Mouse (Mus musculus) ovary, adult 2 months (tissue): ENCODE data around the gene Tmem95. TPM values are rescaled to one million over a fixed set of nuclear protein-coding genes. Genes with fewer than 3 reads are reported as not detected.

ENCODE experiments used
- polyA plus RNA-seq: library from polyadenylated mRNA; depleted of rRNA; stranded (reverse); fragments of >200 nt; gene quantifications from 2 replicates; pipeline ENCODE4 v1.2.3, GENCODE M21; 2012; rRNA removed

Tmem95 gene
- not detected in 2 replicates for polyA plus RNA-seq

GRCm38 (mm10) chr11:69877878-69878277, at the start of gene Tmem95:
Tmem95 (minus strand) TSS chr11:69878018.

GRCm38 (mm10) chr11:69921114-69922011, 43.5 kb upstream of the Tmem95 start, which contains the start of gene Eif5a:
Eif5a (minus strand) TSS chr11:69921958.

GRCm38 (mm10) chr11:69913554-69914371, 35.9 kb upstream of the Tmem95 start, which contains the start of gene Gps2:
Gps2 (plus strand) TSS chr11:69913888.

GRCm38 (mm10) chr11:69900471-69901405, 22.9 kb upstream of the Tmem95 start, which contains the start of the genes 2810408A11Rik and Neurl4:
2810408A11Rik (minus strand) TSS chr11:69900987.
Neurl4 (plus strand) TSS chr11:69901072.

GRCm38 (mm10) chr11:69895291-69895690, 17.5 kb upstream of the Tmem95 start, which contains the start of gene Acap1:
Acap1 (minus strand) TSS chr11:69895539.

GRCm38 (mm10) chr11:69880853-69881603, 3.2 kb upstream of the Tmem95 start, which contains the start of gene Kctd11:
Kctd11 (minus strand) TSS chr11:69881406.

GRCm38 (mm10) chr11:69858113-69858998, 19.5 kb downstream of the Tmem95 start, which contains the start of gene Tnk1:
Tnk1 (minus strand) TSS chr11:69858730.

GRCm38 (mm10) chr11:69846198-69846680, 31.6 kb downstream of the Tmem95 start, which contains the start of gene Plscr3:
Plscr3 (plus strand) TSS chr11:69846376.

GRCm38 (mm10) chr11:69837952-69838713, 39.7 kb downstream of the Tmem95 start, which contains the start of gene Tmem256:
Tmem256 (plus strand) TSS chr11:69838514.

GRCm38 (mm10) chr11:69837604-69837951, 40.2 kb downstream of the Tmem95 start, which contains the start of gene Nlgn2:
Nlgn2 (minus strand) TSS chr11:69837784.

Other genes starting within 250 kb of the Tmem95 start
- 68.6 and 73.0 TPM in 2 replicates for gene Fxr2, start 245.0 kb downstream of the Tmem95 start, polyA plus RNA-seq
- 1.7 and 2.1 TPM in 2 replicates for gene Sox15, start 222.7 kb downstream of the Tmem95 start, polyA plus RNA-seq
- 95.9 and 115 TPM in 2 replicates for gene Mpdu1, start 215.4 kb downstream of the Tmem95 start, polyA plus RNA-seq
- gene Cd68, start 211.9 kb downstream of the Tmem95 start, polyA plus RNA-seq: 38.2 and 52.8 TPM in 2 replicates
- gene Eif4a1, start 205.6 kb downstream of the Tmem95 start, polyA plus RNA-seq: 252 and 395 TPM in 2 replicates
- 57.7 and 67.2 TPM in 2 replicates for gene Senp3, start 195.9 kb downstream of the Tmem95 start, polyA plus RNA-seq
- 5.2 and 8.0 TPM in 2 replicates for gene Tnfsf13, start 192.2 kb downstream of the Tmem95 start, polyA plus RNA-seq
- gene Tnfsf12, start 182.2 kb downstream of the Tmem95 start, polyA plus RNA-seq: 59.3 and 71.8 TPM in 2 replicates
- 12.8 and 20.4 TPM in 2 replicates for gene Tnfsfm13, start 181.9 kb downstream of the Tmem95 start, polyA plus RNA-seq
- 17.8 and 29.7 TPM in 2 replicates for gene Polr2a, start 119.4 kb downstream of the Tmem95 start, polyA plus RNA-seq
- gene Slc35g3, start 116.0 kb downstream of the Tmem95 start, polyA plus RNA-seq: 1.3 and 1.5 TPM in 2 replicates
- gene Zbtb4, start 112.1 kb downstream of the Tmem95 start, polyA plus RNA-seq: 48.6 and 69.0 TPM in 2 replicates
- gene Chrnb1, start 82.1 kb downstream of the Tmem95 start, polyA plus RNA-seq: 9.5 and 12.9 TPM in 2 replicates
- 7.8 and 8.5 TPM in 2 replicates for gene Fgf11, start 76.2 kb downstream of the Tmem95 start, polyA plus RNA-seq
- gene Tmem102, start 72.4 kb downstream of the Tmem95 start, polyA plus RNA-seq: 7.3 and 9.6 TPM in 2 replicates
- not detected in 2 replicates for gene Gm39566, start 62.7 kb downstream of the Tmem95 start, polyA plus RNA-seq
- gene Spem2, start 59.6 kb downstream of the Tmem95 start, polyA plus RNA-seq: not detected in 2 replicates
- gene Spem1, start 55.8 kb downstream of the Tmem95 start, polyA plus RNA-seq: 0.26 and 0.50 TPM in 2 replicates
- 79.8 and 101 TPM in 2 replicates for gene Nlgn2, start 40.2 kb downstream of the Tmem95 start, polyA plus RNA-seq
- 120 and 177 TPM in 2 replicates for gene Tmem256, start 39.5 kb downstream of the Tmem95 start, polyA plus RNA-seq
- 145 and 168 TPM in 2 replicates for gene Plscr3, start 31.6 kb downstream of the Tmem95 start, polyA plus RNA-seq
- 5.2 and 6.0 TPM in 2 replicates for gene Tnk1, start 19.3 kb downstream of the Tmem95 start, polyA plus RNA-seq
- 9.6 and 10.4 TPM in 2 replicates for gene Kctd11, start 3.4 kb upstream of the Tmem95 start, polyA plus RNA-seq
- 1.4 and 1.8 TPM in 2 replicates for gene Acap1, start 17.5 kb upstream of the Tmem95 start, polyA plus RNA-seq
- gene 2810408A11Rik, start 23.0 kb upstream of the Tmem95 start, polyA plus RNA-seq: 1.5 TPM in 2 replicates
- gene Neurl4, start 23.1 kb upstream of the Tmem95 start, polyA plus RNA-seq: 67.0 and 76.7 TPM in 2 replicates
- 83.1 and 141 TPM in 2 replicates for gene Gps2, start 35.9 kb upstream of the Tmem95 start, polyA plus RNA-seq
- gene Eif5a, start 43.9 kb upstream of the Tmem95 start, polyA plus RNA-seq: 359 and 447 TPM in 2 replicates
- gene Ybx2, start 57.8 kb upstream of the Tmem95 start, polyA plus RNA-seq: 21.2 and 30.0 TPM in 2 replicates
- gene Slc2a4, start 70.2 kb upstream of the Tmem95 start, polyA plus RNA-seq: 51.0 and 53.2 TPM in 2 replicates
- gene Cldn7, start 86.8 kb upstream of the Tmem95 start, polyA plus RNA-seq: 32.6 and 38.7 TPM in 2 replicates
- 99.3 and 120 TPM in 2 replicates for gene Ctdnep1, start 103.1 kb upstream of the Tmem95 start, polyA plus RNA-seq
- 60.0 and 74.1 TPM in 2 replicates for gene Elp5, start 104.5 kb upstream of the Tmem95 start, polyA plus RNA-seq
- gene Gabarap, start 113.1 kb upstream of the Tmem95 start, polyA plus RNA-seq: 406 and 430 TPM in 2 replicates
- gene Phf23, start 117.8 kb upstream of the Tmem95 start, polyA plus RNA-seq: 18.6 and 19.8 TPM in 2 replicates
- gene Dvl2, start 122.6 kb upstream of the Tmem95 start, polyA plus RNA-seq: 30.5 and 32.6 TPM in 2 replicates
- 70.9 and 79.8 TPM in 2 replicates for gene Acadvl, start 137.4 kb upstream of the Tmem95 start, polyA plus RNA-seq
- gene Dlg4, start 138.9 kb upstream of the Tmem95 start, polyA plus RNA-seq: 35.0 and 35.2 TPM in 2 replicates
- 4.9 and 5.0 TPM in 2 replicates for gene Asgr1, start 176.1 kb upstream of the Tmem95 start, polyA plus RNA-seq
- 2.4 and 2.6 TPM in 2 replicates for gene Asgr2, start 214.6 kb upstream of the Tmem95 start, polyA plus RNA-seq